Mouse (Mus musculus): ENCODE results near the gene Gm43951. TPM values are rescaled to one million over a fixed set of nuclear protein-coding genes. Genes with fewer than 3 reads are reported as not detected.

Gm43951 gene
- polyA plus RNA-seq, 1 experiment from 2014 or later: 0.15 TPM

- Histone ChIP-seq H3K4me2 (ENCODE audit: low read length) (peak overlapping the region; percentile 94), H3K9me3 (replicated peaks; ENCODE audit: control insufficient read depth, low read length) (no peaks in the 10 kb centered on the region), H3K9ac (ENCODE audit: low read length) (peak overlapping the region; percentile 74), H3K36me3 (ENCODE audit: control insufficient read depth, insufficient read depth, low read length) (peaks cover 33% of the 10 kb centered on the region), H3K27ac (ENCODE audit: low read depth, low read length) (peak overlapping the region; percentile 72), H3K27me3 (replicated peaks; ENCODE audit: control insufficient read depth, insufficient read depth, low read length) (no peaks in the 10 kb centered on the region), H3K4me3 (ENCODE audit: low read depth, low read length) (peak overlapping the region; percentile 48), H3K4me1 (ENCODE audit: control insufficient read depth, insufficient read depth, low read length) (0 out of 2 replicates have a peak, but pooled peaks cover 9% of the 10 kb centered on the region)
- peak; percentile 98 for DNase-seq (ENCODE audit: low spot score)
- peak; percentile 97 for ATAC-seq
- 1% methylated on average over 51 of the region's 51 CpGs for WGBS
Measured at GRCm38 (mm10) chr11:72214591-72215409, 8.2 kb upstream of the Gm43951 start.

GRCm38 (mm10) chr11:72207834-72208377, 1.3 kb upstream of the Gm43951 start:
- Histone ChIP-seq H3K27me3 (replicated peaks; ENCODE audit: control insufficient read depth, insufficient read depth, low read length) (no peaks in the 10 kb centered on the region), H3K4me3 (ENCODE audit: low read depth, low read length) (peak overlapping the region; percentile 85), H3K4me1 (ENCODE audit: control insufficient read depth, insufficient read depth, low read length) (peaks cover 15% of the 10 kb centered on the region), H3K4me2 (ENCODE audit: low read length) (peak overlapping the region; percentile 89), H3K9me3 (replicated peaks; ENCODE audit: control insufficient read depth, low read length) (no peaks in the 10 kb centered on the region), H3K9ac (ENCODE audit: low read length) (peak overlapping the region; percentile 89), H3K27ac (ENCODE audit: low read depth, low read length) (no peak overlapping the region), H3K36me3 (ENCODE audit: control insufficient read depth, insufficient read depth, low read length) (peaks cover 26% of the 10 kb centered on the region)
- no peak for DNase-seq (ENCODE audit: low spot score)
- WGBS: 21% methylated on average over 17 of the region's 17 CpGs
- ATAC-seq: no peak

- ATAC-seq (peak; percentile 95), DNase-seq (ENCODE audit: low spot score) (peak; percentile 85)
- WGBS: under 1% methylated on average over 42 of the region's 42 CpGs
- Histone ChIP-seq H3K27ac (ENCODE audit: low read depth, low read length) (peak within 1 kb of the TSS; percentile 68), H3K9me3 (replicated peaks; ENCODE audit: control insufficient read depth, low read length) (no peaks in the 10 kb centered on the region), H3K36me3 (ENCODE audit: control insufficient read depth, insufficient read depth, low read length) (peaks cover 23% of the 10 kb centered on the region), H3K9ac (ENCODE audit: low read length) (peak within 1 kb of the TSS; percentile 89), H3K4me2 (ENCODE audit: low read length) (peak within 1 kb of the TSS; percentile 89), H3K27me3 (replicated peaks; ENCODE audit: control insufficient read depth, insufficient read depth, low read length) (no peaks in the 10 kb centered on the region), H3K4me3 (ENCODE audit: low read depth, low read length) (peak within 1 kb of the TSS; percentile 85), H3K4me1 (ENCODE audit: control insufficient read depth, insufficient read depth, low read length) (peaks cover 15% of the 10 kb centered on the region)
Measured at GRCm38 (mm10) chr11:72207204-72207833, 679 bp upstream of the Gm43951 start, which contains the start of the genes 4933427D14Rik and Txndc17. Gene 4933427D14Rik (minus strand): TSS chr11:72207459. Gene Txndc17 (plus strand): TSS chr11:72207547.

- Histone ChIP-seq H3K4me1 (ENCODE audit: control insufficient read depth, insufficient read depth, low read length) (peaks cover 15% of the 10 kb centered on the region), H3K9me3 (replicated peaks; ENCODE audit: control insufficient read depth, low read length) (no peaks in the 10 kb centered on the region), H3K4me2 (ENCODE audit: low read length) (peak overlapping the region; percentile 89), H3K36me3 (ENCODE audit: control insufficient read depth, insufficient read depth, low read length) (peaks cover 19% of the 10 kb centered on the region), H3K27ac (ENCODE audit: low read depth, low read length) (no peak overlapping the region), H3K27me3 (replicated peaks; ENCODE audit: control insufficient read depth, insufficient read depth, low read length) (no peaks in the 10 kb centered on the region), H3K4me3 (ENCODE audit: low read depth, low read length) (peak overlapping the region; percentile 85; the same call in 1 of the 2 replicates), H3K9ac (ENCODE audit: low read length) (peak overlapping the region; percentile 89; the same call in 1 of the 2 replicates)
- ATAC-seq (no peak), DNase-seq (ENCODE audit: low spot score) (no peak)
- 82% methylated on average over 6 of the region's 6 CpGs for WGBS
Measured at GRCm38 (mm10) chr11:72205256-72205655, 1.4 kb downstream of the Gm43951 start.

GRCm38 (mm10) chr11:72203440-72203839, 3.2 kb downstream of the Gm43951 start:
- no peaks in the 10 kb centered on the region for H3K27me3 ChIP-seq (replicated peaks; ENCODE audit: control insufficient read depth, insufficient read depth, low read length)
- DNase-seq (ENCODE audit: low spot score) (no peak), ATAC-seq (no peak)
- H3K9ac ChIP-seq (ENCODE audit: low read length): no peak overlapping the region
- no peak overlapping the region for H3K4me2 ChIP-seq (ENCODE audit: low read length)
- no peak overlapping the region for H3K27ac ChIP-seq (ENCODE audit: low read depth, low read length)
- H3K36me3 ChIP-seq (ENCODE audit: control insufficient read depth, insufficient read depth, low read length): peaks cover 27% of the 10 kb centered on the region
- H3K9me3 ChIP-seq (replicated peaks; ENCODE audit: control insufficient read depth, low read length): no peaks in the 10 kb centered on the region
- 73% methylated on average over 1 of the region's 1 CpGs for WGBS
- peaks cover 15% of the 10 kb centered on the region for H3K4me1 ChIP-seq (ENCODE audit: control insufficient read depth, insufficient read depth, low read length)
- no peak overlapping the region for H3K4me3 ChIP-seq (ENCODE audit: low read depth, low read length)

- DNase-seq (ENCODE audit: low spot score) (no peak), ATAC-seq (no peak)
- Histone ChIP-seq H3K4me3 (ENCODE audit: low read depth, low read length) (no peak overlapping the region), H3K9me3 (replicated peaks; ENCODE audit: control insufficient read depth, low read length) (no peaks in the 10 kb centered on the region), H3K27ac (ENCODE audit: low read depth, low read length) (no peak overlapping the region), H3K27me3 (replicated peaks; ENCODE audit: control insufficient read depth, insufficient read depth, low read length) (no peaks in the 10 kb centered on the region), H3K4me1 (ENCODE audit: control insufficient read depth, insufficient read depth, low read length) (no peaks in the 10 kb centered on the region), H3K9ac (ENCODE audit: low read length) (no peak overlapping the region), H3K36me3 (ENCODE audit: control insufficient read depth, insufficient read depth, low read length) (peaks cover 62% of the 10 kb centered on the region), H3K4me2 (ENCODE audit: low read length) (no peak overlapping the region)
- whole genome bisulfite sequencing: 88% methylated on average over 8 of the region's 8 CpGs
Measured at GRCm38 (mm10) chr11:72196506-72196905, 10.1 kb downstream of the Gm43951 start.

GRCm38 (mm10) chr11:72194259-72194658, 12.4 kb downstream of the Gm43951 start:
- ATAC-seq (no peak), DNase-seq (ENCODE audit: low spot score) (no peak)
- WGBS: 93% methylated on average over 2 of the region's 2 CpGs
- no peak overlapping the region for H3K4me2 ChIP-seq (ENCODE audit: low read length)
- H3K27me3 ChIP-seq (replicated peaks; ENCODE audit: control insufficient read depth, insufficient read depth, low read length): no peaks in the 10 kb centered on the region
- no peaks in the 10 kb centered on the region for H3K4me1 ChIP-seq (ENCODE audit: control insufficient read depth, insufficient read depth, low read length)
- no peak overlapping the region for H3K27ac ChIP-seq (ENCODE audit: low read depth, low read length)
- H3K9me3 ChIP-seq (replicated peaks; ENCODE audit: control insufficient read depth, low read length): no peaks in the 10 kb centered on the region
- no peak overlapping the region for H3K4me3 ChIP-seq (ENCODE audit: low read depth, low read length)
- H3K9ac ChIP-seq (ENCODE audit: low read length): no peak overlapping the region
- peaks cover 71% of the 10 kb centered on the region for H3K36me3 ChIP-seq (ENCODE audit: control insufficient read depth, insufficient read depth, low read length)

GRCm38 (mm10) chr11:72190857-72191256, 15.8 kb downstream of the Gm43951 start:
- no peak overlapping the region for H3K27ac ChIP-seq (ENCODE audit: low read depth, low read length)
- H3K4me1 ChIP-seq (ENCODE audit: control insufficient read depth, insufficient read depth, low read length): no peaks in the 10 kb centered on the region
- no peaks in the 10 kb centered on the region for H3K27me3 ChIP-seq (replicated peaks; ENCODE audit: control insufficient read depth, insufficient read depth, low read length)
- no peak for ATAC-seq
- H3K4me3 ChIP-seq (ENCODE audit: low read depth, low read length): no peak overlapping the region
- H3K4me2 ChIP-seq (ENCODE audit: low read length): no peak overlapping the region
- 89% methylated on average over 1 of the region's 1 CpGs for WGBS
- H3K9me3 ChIP-seq (replicated peaks; ENCODE audit: control insufficient read depth, low read length): no peaks in the 10 kb centered on the region
- peaks cover 63% of the 10 kb centered on the region for H3K36me3 ChIP-seq (ENCODE audit: control insufficient read depth, insufficient read depth, low read length)
- DNase-seq (ENCODE audit: low spot score): no peak
- no peak overlapping the region for H3K9ac ChIP-seq (ENCODE audit: low read length)

Data from forebrain, embryonic 14.5 days (tissue).